Mouse (Mus musculus) kidney, adult 2 months (tissue): ENCODE results near the gene Tatdn3.

Experiments used
- CTCF ChIP-seq: fragments of 200-500 bp; conservative IDR thresholded peaks from 2 replicates; pipeline ENCODE4 v1.5.1; 2011; ENCODE audit warnings: low read depth, mild to moderate bottlenecking, control low read depth, low read length, moderate library complexity, mixed read lengths; ENCODE audit not compliant: insufficient read depth, insufficient read length
- POLR2A ChIP-seq: fragments of 200-500 bp; IDR thresholded peaks from one replicate; pipeline ENCODE4 v1.6.1; 2011; ENCODE audit warnings: low read depth, low read length, control low read depth

DNA sequence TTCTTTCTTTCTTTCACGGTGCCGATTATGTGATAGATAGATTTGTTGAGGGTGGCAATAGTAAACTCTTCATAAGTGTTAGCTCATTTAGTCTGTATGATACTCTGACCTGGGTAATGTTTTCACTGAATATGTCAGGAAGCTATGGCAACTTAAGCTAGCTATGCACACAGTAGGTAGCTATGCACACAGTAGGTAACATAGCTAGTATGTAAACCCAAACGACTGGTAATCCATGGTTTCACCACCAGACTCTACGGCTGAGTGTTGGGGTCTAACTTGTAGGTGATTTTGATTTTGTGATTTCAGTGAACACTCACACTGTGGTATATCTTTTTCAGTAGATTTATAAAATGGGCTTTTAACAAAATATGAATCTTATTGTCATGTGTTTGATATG, 24.7 kb downstream of the Tatdn3 start:
- TF ChIP-seq CTCF (no peak), POLR2A (no peak)
